In the genomic region with DNA sequence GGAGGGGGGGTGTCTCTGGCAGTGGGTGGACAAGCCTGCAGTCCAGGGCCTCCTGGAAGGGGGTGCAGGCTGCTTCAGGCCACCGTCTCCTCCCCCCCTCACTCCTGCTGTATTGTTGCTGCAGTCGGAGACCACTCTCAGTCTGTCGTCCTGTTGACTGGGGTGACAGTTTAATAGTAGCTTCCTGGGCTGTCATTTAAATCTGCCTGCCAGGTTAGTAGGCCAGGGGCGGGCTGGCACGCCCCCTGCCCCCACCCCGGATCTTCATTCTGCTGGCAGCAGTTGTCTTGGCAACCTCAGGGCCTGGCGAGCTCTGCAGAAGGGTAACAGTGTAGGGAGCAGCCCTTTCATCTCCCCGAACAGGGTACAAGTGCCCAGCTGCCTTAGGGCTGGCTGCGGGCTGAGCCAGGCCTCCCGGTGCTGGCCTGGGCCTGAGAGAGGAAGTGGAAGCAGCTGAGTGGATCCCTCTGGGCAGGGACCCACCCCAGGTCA, we compare ENCODE assay signal across 8 mouse cellular contexts. TPM values are rescaled to one million over a fixed set of nuclear protein-coding genes. Genes with fewer than 3 reads are reported as not detected.
DNase-seq lines count a peak whose midpoint lies in the region; ATAC-seq lines count a peak whose summit lies in the region.

No protein-coding gene starts in this region.

- H3K4me2 ChIP-seq in heart, embryonic 12.5 days, result no peak overlapping the region

- 65% methylated on average over 10 of the region's 10 CpGs for WGBS in heart, embryonic 12.5 days

- H3K36me3 ChIP-seq in heart, embryonic 12.5 days, result no peaks in the 10 kb centered on the region

- H3K27me3 ChIP-seq in heart, embryonic 12.5 days (replicated peaks), result peaks cover 66% of the 10 kb centered on the region

- peaks cover 10% of the 10 kb centered on the region; the same call in 1 of the 2 replicates for H3K4me1 ChIP-seq in heart, embryonic 12.5 days (replicated peaks)

- H3K9ac ChIP-seq in heart, embryonic 12.5 days, result no peak overlapping the region

- H3K4me3 ChIP-seq in heart, embryonic 12.5 days, result no peak overlapping the region

- DNase-seq in heart, postnatal 10 days, result no peak
- peak; percentile 31 for DNase-seq in gastrocnemius, postnatal 14 days
- peak; percentile 66 for DNase-seq in mesoderm, embryonic 11.5 days (ENCODE audit: low read depth, low spot score)
- DNase-seq in thymus, postnatal 0 days (ENCODE audit: low spot score), result peak; percentile 44
- DNase-seq in heart, postnatal 4 days, result no peak
- DNase-seq in T-cell, adult 2 months (ENCODE audit: low spot score), result no peak

- intact Hi-C loops in heart, postnatal 10 days (cut with DNase I), result no loop called here
- intact Hi-C loops in gastrocnemius, postnatal 14 days (cut with DNase I; ENCODE audit: low total_unique reads), result no loop called here

- no peaks in the 10 kb centered on the region for H3K9me3 ChIP-seq in heart, embryonic 12.5 days (replicated peaks)

- H3K27ac ChIP-seq in heart, embryonic 12.5 days (ENCODE audit: poor library complexity, severe bottlenecking), result no peak overlapping the region

- 0 out of 2 replicates have a peak, but pooled peaks have one; percentile 43 for ATAC-seq in heart, embryonic 12.5 days (ENCODE audit: insufficient number of reproducible peaks, low FRiP score)
- ATAC-seq in common myeloid progenitor, adult 5-6 weeks (replicated peaks; ENCODE audit: low read depth, poor library complexity, severe bottlenecking), result peak; percentile 33; the same call in 1 of the 2 replicates

RNA-seq across cellular contexts. Expression of gene Lrp8, which starts 26.7 kb away (rescaled TPM):
- 1.9 and 2.4 TPM in 2 replicates for polyA plus RNA-seq in heart, embryonic 12.5 days (2016; fragmentation: Nextera tagmentation; extraction: Ambion mirVana)
- 1 to 10 TPM in 1 of 2 experiments, under 1 TPM in 1; 0.67 to 1.1 TPM for total RNA-seq in heart, postnatal 10 days (2021)
- total RNA-seq in common myeloid progenitor, adult 5-6 weeks (2017), result 7.4 and 10.4 TPM in 2 replicates
- total RNA-seq in gastrocnemius, postnatal 14 days (2021), result under 1 TPM; 0.25 to 0.51 TPM
- 5.0 and 5.2 TPM in 2 replicates for polyA plus RNA-seq in thymus, postnatal 0 days (2015; fragmentation: Nextera tagmentation; extraction: Ambion mirVana)
- 1 to 10 TPM; 1.7 to 1.8 TPM for total RNA-seq in heart, postnatal 4 days (2021)

RNA-seq across cellular contexts. Expression of gene Magoh, which starts 50.8 kb away (rescaled TPM):
- 106 and 114 TPM in 2 replicates for polyA plus RNA-seq in heart, embryonic 12.5 days (2016; fragmentation: Nextera tagmentation; extraction: Ambion mirVana)
- total RNA-seq in heart, postnatal 10 days (2021), result 10 to 100 TPM; 64.4 to 65.4 TPM
- total RNA-seq in common myeloid progenitor, adult 5-6 weeks (2017), result 256 and 294 TPM in 2 replicates
- 10 to 100 TPM; 25.9 to 33.0 TPM for total RNA-seq in gastrocnemius, postnatal 14 days (2021)
- polyA plus RNA-seq in thymus, postnatal 0 days (2015; fragmentation: Nextera tagmentation; extraction: Ambion mirVana), result 293 and 314 TPM in 2 replicates
- total RNA-seq in heart, postnatal 4 days (2021), result 10 to 100 TPM; 69.6 to 79.9 TPM

Comparison
In these comparisons a context has a peak if more than half of its experiments do, and no peak if none do; other contexts are left out.
1. DNase-seq: peak in gastrocnemius, postnatal 14 days (single experiment), mesoderm, embryonic 11.5 days (single experiment) and thymus, postnatal 0 days (single experiment); none in heart, postnatal 10 days (0 of 2), heart, postnatal 4 days (single experiment) and T-cell, adult 2 months (single experiment).